Mouse (Mus musculus) A20 (cell line): ENCODE data around the gene Tceal9.
"Not testable (repeated sequence)": the region's sequence is repeated elsewhere in the genome, so short reads cannot be mapped to it uniquely, and the experiment has no call there.

ENCODE experiments used
- DNase-seq: peaks from one replicate; pipeline ENCODE4 v3.0.0-alpha.2; 2011; ENCODE audit warnings: low read depth, low spot score

The Tceal9 gene

DNA sequence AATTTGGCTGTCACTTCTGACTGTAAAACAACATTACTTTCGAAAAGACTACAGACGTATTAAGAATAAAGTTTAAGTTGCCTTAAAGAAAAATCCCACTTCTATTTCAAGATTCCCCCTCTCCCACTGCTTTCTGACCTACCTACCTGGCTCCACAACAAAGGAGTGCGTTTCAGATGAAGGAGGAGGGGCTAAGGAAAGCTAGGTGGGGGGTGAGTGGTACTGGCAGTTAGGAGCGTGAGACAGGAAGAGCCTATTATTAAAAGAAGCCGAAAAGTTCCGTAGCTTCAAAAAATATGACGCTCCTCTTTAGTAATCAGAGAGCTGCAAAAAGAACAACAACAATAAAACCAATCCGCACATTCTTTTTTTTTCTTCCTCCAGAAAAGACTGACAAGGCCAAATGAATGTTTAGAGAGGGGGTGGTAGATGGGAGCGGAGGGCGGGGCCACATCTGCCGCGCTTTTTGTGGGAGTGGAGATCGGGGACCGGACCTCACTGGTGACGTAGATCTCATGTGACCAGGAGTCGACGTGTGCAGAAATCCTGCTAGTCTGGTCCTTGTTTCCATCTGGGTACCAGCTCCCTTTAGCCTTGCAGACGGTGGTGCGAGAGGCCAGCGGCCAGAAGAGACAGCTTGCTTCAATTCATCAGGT lies at the start of gene Tceal9:
Gene Tceal9 (plus strand): TSS at position 506 of the 656 bp plus-strand sequence.
- peak; percentile 80 for DNase-seq

DNA sequence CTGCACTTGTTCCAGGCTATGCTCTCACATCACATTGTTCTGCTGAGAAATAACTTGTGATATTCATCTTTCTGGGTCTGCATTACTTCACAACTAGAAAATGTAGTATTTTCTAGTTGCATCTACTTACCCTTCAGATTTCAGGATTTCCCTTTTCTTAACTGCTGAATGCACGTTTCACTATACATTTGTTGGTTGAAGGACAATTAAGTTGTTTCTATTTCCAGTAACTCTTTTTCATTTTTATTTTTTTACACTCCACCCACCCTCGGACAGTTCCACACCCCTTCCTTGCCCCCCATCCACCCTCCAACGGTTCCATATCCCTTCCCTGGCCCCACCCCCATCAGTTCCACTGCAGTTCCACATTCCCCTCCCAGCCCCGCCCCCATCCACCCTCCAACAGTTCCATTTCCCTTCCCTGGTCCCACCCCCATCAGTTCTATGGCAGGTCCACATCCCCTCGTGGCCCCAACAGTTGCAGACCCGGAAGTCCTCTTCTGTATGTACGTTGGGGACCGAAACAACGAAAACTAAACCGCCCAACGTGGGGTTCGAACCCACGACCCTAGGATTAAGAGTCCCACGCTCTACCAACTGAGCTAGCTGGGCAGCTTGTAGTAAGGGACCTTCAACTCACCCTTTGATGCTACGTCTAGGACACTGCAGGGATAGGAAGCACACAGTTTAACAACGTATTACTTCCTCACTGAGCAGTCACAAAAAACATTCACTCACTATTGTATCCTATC lies 49.5 kb upstream of the Tceal9 start:
- DNase-seq = no peak

DNA sequence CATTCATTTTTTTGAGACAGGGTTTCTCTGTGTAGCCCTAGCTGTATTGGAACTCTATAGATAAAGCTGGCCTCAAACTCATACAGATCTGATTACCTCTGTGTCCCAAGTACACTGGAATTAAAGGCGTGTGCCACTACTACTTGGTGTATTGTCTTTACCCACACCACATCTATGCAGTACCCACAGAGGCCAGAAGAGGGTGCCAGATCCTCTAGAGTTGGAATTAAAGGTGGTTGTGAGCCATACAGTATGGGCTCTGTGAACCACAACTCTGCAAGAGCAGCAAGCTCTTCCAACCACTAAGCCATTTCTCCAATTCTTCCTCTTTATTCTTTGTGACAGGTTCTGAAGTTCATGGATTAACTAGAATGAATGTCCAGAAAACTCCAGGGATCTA lies 48.0 kb upstream of the Tceal9 start:
- peak; percentile 24 for DNase-seq

DNA sequence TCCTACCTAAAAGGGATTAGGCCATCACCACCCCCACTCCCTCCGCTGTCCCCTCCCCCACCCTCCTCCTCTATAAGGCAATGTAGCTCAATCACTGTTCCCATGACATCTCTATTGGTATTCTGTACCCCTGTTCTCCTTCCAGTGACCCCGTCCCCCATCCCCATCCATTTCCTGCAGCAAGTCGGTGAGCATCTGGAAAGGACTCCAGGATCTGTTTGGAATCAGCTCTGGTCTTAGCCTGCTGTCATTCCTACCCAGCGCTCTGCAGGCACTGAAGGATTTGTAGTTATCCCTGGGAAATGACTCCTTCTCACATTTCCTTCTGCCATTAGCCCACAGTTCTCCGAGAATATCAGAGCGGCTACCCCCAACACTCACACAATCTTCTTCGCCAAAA lies 41.6 kb upstream of the Tceal9 start:
- no peak for DNase-seq

DNA sequence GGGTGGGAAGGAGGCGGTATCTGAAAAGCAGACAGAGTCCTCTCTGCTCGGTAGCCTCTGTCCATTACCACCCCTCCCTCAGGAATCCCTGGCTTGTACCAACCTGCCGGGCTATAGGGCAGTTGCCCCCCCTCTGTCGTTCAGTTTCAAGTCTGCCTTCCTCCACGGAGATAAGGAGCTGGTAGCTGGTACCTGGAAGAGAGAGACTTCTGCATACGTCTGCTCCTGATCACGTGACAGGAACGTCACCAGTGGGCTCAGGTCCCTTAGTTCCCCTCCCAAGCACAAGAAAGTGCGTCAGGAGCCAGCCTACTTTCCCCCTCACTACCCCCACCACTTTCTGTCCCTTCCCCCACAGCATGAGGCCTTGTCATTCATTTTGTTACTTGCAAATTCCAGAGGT lies 41.2 kb upstream of the Tceal9 start, which contains the start of gene Tceal5:
Gene Tceal5 (minus strand): TSS at position 213 of the 403 bp plus-strand sequence.
- no peak for DNase-seq

DNA sequence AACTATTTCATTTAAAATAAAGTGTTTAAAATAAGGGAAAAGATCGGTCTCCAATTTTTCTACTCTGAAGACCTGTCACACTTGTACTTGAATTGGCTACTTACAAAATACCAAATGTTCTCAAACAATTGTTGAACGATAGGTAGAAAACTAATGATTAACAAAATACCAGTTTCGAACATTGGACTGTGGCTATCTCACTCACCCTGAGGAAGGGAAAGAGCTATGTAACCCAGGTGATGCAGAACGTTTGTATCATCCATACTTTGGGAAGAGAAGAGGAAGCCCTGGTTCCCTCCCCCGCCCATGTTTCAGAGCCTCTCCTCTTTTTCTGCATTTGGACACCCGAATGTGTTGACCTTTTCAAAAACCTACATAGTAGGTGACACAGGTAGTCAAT lies 40.5 kb upstream of the Tceal9 start:
- no peak for DNase-seq

DNA sequence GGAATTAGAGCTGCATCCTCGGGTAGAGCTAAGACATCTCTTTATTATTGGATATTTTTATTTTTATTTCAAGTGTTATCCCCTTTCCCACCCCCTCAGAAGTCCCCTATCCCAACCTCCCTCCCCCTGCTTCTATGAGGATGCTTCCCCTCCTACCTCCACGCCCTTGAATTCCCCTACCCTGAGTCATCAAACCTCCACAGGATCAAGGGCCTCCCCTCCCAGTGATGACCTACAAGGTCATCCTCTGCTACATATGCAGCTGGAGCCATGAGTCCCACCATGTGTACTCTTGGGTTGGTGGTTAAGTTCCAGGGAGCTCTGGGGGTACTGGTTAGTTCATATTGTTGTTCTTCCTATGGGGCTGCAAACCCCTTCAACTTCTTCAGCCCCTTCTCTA lies 31.5 kb upstream of the Tceal9 start:
- DNase-seq = no peak

DNA sequence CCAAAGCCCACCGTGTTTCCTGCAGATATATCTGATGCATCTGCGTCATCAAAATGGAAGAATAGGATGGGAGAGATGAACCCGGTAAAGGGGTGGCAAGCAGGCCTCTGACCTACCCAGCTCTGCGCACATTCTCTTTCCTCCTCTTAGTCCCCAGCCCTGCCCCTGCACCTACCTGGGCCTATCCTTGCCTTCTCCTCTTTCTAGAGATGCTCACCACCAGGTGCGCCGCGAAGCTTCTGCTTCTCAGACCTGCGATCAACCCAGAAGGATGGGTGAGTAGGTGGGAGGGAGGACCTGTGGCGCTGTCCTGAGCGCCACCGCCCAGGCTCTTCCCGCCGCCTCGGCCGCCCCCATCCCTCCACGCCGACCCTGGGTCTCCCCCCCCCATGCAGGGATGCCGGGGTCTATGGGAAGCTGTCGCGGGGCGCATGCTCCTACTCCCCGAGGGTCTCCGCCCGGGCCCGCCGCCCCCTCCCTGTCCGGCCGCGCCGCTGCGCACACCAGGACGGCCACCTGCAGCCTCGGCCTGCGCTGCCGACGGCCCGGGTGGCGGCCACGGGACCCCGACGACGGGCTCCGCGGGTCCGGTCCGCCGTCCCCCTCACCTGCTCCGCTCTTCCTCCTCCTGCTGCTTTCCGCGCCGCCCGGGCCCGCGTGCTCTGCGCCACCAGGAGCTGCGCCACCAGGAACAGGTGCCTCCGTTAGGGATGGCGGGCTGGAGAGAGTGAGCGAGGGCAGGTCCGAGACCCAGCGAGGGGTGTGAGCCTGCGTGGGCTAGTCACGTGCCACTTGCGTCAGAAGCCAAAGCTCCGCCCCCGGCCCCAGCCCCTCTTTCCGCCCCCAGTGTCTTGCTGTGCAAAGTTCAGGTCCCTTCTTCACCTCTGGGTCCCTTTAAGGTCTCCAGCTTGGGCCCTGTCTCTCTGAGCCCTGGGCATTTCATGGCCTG lies 29.9 kb upstream of the Tceal9 start, which contains the start of the genes Tceal7 and Bex1:
Gene Tceal7 (plus strand): TSS at position 51 of the 949 bp plus-strand sequence.
Gene Bex1 (minus strand): TSS at position 785 of the 949 bp plus-strand sequence.
- not testable (repeated sequence) for DNase-seq

DNA sequence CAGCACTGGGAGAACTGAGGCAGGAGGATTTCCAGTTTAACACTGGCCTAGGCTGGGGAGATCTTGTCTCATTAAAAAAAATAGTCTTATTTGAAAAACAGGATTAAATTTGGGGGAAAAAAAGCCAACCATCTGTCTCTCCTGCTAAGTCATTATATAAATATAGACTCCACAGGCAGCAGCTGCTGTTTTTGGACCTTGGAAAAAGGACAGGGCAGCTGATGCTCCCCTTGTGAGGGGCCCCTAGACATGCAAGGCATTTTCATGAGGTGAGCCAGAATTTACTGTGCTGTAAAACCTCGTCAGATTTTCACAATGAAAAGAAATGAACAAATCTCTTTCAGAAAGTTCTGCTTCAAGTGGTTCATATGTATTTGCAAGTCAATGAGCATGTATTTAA lies 28.6 kb upstream of the Tceal9 start:
- no peak for DNase-seq

DNA sequence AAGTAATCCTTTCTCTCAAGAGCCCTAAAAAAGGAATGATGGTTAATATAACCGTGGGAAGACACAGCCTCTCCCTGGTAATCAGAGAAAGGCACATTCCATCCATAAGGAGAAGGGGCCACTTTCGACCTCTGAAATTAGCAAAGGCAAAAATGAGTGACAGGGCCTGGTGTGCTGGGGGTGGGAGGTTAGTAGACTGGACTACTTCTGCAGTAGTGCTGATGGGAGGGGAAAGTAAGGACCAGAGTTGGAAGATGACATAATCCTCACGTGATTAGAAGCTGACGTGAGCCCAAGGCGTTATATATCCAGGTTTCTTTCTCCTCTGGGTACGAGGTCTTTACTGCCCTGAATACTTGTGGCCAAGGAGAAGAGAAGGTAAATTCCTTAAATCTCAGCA lies 21.2 kb upstream of the Tceal9 start:
- no peak for DNase-seq

DNA sequence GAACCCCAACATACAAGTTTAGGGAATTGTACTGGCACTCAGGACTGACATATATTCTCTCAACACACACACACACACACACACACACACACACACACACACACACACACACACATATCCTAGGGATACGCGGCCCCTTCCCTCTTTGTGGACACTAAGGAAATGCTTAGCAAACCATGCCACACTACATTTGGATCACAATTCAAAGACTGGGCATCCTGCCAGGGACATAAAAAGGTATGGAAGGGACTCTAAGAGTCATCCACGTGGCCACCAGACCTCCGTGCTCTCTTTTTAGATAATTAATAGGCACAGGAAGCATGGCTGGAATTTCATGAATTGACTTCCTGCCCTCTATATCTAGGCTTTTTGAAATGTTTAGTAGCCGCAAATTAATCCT lies 17.1 kb upstream of the Tceal9 start:
- no peak for DNase-seq

DNA sequence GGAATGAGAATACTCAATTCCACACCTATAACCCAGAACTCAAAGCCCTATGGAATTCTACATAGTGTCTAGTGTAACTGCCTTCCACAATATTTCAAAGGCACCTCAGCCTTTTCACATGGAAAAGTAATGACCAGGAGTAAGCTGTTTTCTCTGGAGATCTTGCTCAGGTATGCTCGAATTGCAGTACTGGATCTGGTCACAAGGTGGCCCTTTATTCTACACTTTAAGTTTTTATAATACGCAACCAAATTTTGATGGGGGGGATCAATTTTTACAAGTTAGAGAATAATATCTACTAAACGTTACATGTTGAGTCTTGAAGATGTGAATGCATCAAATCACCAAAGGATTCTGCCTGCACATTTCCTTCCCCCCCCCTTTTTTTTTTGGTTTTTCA lies 6.8 kb upstream of the Tceal9 start:
- DNase-seq = peak; percentile 17

DNA sequence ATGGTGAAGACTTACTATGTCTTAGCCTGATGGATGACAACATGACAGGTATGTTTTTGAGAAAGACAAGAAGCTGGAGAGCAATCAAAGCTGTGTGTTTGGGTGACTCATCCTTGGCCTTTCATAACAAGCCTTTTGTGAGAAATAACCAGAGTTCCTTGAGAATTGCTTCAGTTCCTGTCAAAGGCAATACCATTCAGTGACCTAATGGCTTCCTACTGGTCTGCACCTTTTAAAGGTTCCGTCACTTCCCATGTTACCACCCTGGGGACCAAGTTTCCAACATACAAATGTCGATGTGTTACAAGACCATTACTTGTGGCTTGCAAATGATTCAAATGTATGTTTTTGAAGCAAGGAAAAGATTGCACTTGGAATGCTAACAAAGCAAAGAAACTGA lies 1.7 kb upstream of the Tceal9 start:
- DNase-seq = no peak

DNA sequence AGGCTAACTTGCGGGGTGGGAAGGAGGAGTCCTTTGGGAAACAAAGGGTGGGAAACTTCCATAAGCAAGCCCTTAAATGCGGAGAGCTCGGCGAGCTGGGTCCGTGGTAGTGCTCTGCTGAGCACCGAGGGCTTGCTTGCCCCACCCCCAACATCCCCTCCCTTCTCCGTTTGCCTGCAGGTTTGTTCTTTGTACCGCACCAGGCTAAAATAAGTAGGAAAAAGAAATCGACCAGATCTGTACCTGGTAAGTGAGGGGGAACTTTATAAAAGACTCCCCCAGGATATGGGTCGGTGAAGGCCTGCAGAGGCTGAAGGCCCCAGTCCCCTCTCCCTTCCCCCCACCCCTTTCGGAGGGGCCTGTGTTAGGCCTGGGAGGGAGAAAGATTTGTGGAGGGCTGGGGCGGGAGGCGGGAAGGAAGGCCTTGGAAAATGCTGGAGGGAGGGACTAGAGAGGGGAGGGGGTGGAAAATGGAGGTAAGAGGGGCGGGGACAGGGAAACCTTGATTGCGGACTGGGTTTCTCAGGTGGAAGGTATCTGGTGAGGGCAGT lies 717 bp downstream of the Tceal9 start:
- DNase-seq = peak; percentile 21

DNA sequence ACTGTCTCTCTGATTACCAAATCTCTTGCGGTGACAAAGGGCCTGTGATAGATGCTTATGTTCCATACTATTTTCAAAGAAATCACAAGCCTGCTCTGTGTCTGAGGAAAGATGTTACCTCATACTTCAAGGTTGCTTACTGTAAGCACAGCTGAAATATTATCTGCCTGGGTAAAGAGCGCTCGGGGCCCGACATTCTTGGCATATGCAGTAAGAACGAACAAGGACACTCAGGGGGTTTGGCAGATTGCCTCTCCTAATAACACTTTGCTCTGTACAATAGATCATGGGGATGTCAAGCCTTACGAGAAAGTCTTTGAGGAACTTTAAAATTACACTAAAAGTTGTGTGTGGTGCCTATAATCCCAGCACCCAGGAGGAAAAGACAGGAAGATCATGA lies 3.9 kb downstream of the Tceal9 start:
- no peak for DNase-seq

DNA sequence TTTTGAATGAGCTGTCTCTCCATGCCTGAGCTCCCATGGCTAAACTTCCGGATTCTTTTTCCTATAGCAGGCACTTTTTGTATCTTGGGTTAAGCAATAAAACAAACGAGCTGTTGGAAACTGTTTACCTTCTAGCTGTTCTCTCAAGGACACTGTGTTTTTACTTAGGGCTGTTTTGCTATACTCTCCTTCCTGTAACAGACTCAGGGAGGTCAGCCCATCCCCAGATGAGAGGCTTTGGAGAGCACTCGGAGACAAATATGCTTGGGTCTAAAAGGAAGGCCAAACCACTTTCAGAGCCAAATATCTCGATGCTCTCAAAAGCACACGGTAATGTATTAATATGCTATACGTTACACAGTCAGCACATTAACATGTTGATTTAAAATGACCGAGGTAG lies 4.8 kb downstream of the Tceal9 start:
- no peak for DNase-seq

DNA sequence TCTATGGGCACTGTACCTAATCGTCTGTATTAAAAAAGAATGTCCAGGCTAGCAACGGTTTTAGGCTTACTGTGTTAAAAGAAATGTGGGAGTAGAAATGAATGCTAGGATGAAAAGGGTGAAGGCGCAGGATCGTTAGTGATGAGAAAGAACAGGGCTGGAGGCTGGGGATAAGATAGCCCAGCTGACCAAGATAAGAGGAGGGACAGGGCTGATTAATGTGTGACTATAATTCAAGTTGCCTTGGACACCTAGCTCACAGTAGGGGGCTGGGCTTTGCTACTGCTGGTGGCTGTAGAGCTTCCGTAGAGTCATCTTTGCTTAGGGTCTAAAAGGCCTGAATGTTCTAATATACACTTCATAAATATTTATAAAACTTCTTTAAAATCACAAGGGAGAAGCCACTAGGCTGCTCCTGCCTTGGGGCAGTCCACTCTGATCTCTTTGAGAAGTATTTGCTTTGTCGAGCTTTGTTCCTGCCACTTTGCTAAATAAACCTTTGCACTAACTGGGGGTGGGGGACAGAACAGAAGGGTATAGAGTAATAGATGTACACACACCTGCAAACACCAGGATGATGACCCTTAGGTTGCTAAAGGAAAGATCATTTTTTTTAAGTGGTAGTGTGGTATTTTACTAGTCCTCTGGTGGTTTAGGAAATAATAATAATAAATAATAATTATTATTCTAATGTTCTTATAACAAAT lies 7.3 kb downstream of the Tceal9 start:
- no peak for DNase-seq

DNA sequence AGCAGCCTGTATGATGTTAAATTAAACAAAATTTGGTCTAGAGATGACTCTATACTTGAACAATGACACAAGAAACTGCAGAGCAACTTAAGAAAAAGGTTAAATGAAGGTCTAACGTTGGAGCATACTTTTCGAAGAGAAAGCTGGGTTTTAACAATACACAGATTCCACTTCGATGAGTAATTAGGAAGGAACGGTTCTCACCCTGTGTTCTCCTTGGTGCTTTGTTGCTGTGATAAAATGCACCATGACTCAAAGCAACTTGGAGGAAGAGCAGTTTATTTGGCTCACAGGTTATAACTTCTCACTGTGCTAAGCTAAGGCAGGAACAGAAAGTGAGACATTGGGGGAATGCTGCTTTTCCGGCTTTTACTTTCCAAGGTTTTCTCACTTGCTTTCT lies 22.8 kb downstream of the Tceal9 start:
- no peak for DNase-seq

DNA sequence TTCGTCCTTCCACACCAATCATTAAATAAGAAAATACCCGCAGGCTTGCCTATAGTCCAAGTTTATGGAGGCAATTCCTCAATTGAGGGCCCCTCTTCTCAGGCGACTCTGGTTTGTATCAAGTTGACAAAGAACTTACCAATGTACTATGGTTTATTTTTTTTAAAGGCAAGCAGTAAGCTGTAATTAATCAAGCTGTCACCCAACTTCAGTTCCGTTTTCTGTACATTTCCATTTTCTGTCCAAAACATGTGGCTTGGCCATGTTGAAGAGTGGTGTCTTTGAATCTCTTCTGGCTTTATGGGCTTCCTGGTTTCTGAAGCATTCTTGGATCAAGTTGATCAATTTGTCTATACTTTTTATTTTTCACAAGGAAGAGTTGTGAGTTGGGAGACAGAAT lies 23.3 kb downstream of the Tceal9 start:
- DNase-seq = no peak

DNA sequence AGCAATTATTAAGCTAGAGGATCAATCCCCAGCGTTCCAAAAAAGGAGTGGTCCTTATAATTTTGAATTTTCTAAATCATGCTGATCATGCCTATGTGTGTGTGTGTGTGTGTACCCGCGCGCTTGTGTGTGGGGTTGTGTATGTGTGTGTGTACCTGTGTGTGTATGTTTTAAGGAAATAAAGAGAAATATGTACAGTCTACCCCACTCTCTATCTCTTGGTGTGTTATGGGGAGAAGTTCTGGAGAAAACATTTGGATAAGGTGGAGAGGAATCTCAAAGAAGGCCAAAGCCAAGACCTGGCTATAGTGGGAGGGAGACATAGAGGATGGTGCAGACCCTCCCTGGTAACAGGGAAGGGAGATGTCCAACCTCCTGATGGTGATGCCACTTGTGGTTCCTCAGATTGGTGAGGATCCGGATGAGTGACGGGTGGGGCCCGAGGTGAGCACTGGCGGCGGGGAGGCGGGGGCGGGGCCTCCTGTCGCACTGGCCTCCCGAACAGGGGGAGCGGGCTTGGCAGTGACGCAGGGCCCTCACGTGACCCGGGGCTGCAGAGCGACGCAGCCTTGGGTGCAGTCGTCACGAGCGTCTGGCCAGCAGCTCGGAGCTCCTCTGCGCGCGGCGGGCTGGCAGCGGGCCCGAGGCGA lies 25.0 kb downstream of the Tceal9 start, which contains the start of gene Bex3:
Gene Bex3 (plus strand): TSS at position 511 of the 650 bp plus-strand sequence.
- DNase-seq = peak; percentile 31
